22 mouse cellular contexts compared by ENCODE assay signal in genomic region chr6:101585871-101586270, GRCm38 (mm10).
"Had no signal": no experiment of that assay in that cellular context is flagged by ENCODE, and none has a peak within 500 bp of the region (broad histone marks: within the 10 kb centered on the region; RNA-seq: fewer than 3 reads in every experiment).

No protein-coding gene starts in this region.

- H3K9me3 ChIP-seq: heart, embryonic 13.5 days; heart, embryonic 15.5 days; hindbrain, embryonic 10.5 days; hindbrain, embryonic 12.5 days; intestine, embryonic 15.5 days; limb, embryonic 10.5 days; limb, embryonic 12.5 days; liver, embryonic 13.5 days; liver, embryonic 15.5 days had no signal

- DNase-seq: gastrocnemius, postnatal 14 days; gastrocnemius, postnatal 36 days; heart, adult 11 months; heart, adult 2 months; heart, postnatal 4 days; kidney, adult 18-20 months; kidney, adult 8-10 months; kidney, postnatal 10 days; kidney, postnatal 25 days; kidney, postnatal 4 days; liver; liver, embryonic 13.5 days had no signal

- H3K4me3 ChIP-seq: heart, adult 2 months; heart, embryonic 13.5 days; heart, embryonic 15.5 days; hindbrain, embryonic 10.5 days; hindbrain, embryonic 12.5 days; intestine, embryonic 15.5 days; layer of hippocampus, adult 2 months; left cerebral cortex, adult 2 months; limb, embryonic 10.5 days; limb, embryonic 12.5 days; liver, embryonic 13.5 days; liver, embryonic 15.5 days had no signal

- H3K36me3 ChIP-seq: heart, embryonic 13.5 days; heart, embryonic 15.5 days; hindbrain, embryonic 10.5 days; hindbrain, embryonic 12.5 days; intestine, embryonic 15.5 days; limb, embryonic 10.5 days; limb, embryonic 12.5 days; liver, embryonic 13.5 days; liver, embryonic 15.5 days had no signal

- H3K4me1 ChIP-seq: heart, embryonic 13.5 days; heart, embryonic 15.5 days; hindbrain, embryonic 10.5 days; hindbrain, embryonic 12.5 days; intestine, embryonic 15.5 days; limb, embryonic 10.5 days; limb, embryonic 12.5 days; liver, embryonic 13.5 days; liver, embryonic 15.5 days had no signal

- H3K27me3 ChIP-seq: heart, embryonic 13.5 days; heart, embryonic 15.5 days; hindbrain, embryonic 12.5 days; intestine, embryonic 15.5 days; limb, embryonic 12.5 days; liver, embryonic 13.5 days; liver, embryonic 15.5 days had no signal
